ENCODE assay signal across 9 mouse cellular contexts in the genomic region with DNA sequence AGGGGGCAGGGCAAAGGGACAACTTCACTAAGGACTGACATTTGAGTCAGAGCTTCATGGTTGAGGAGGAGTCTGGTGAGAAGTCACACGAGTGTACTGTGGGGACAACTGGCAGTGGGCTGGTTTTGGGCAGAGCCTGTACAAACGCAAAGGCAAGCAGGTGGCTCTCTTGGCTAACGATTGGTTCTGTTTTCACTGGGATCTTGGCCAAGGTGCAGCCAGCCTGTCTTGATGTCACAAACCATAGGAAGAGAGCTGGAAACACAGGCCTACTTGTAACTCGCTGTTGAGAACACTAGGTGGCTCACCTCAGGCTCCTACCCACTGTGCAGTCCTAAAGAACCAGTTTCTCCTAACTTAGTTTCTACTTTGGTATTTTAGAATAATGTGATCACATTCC. TPM values are rescaled to one million over a fixed set of nuclear protein-coding genes. Genes with fewer than 3 reads are reported as not detected.
DNase-seq lines count a peak whose midpoint lies in the region; ATAC-seq and TF ChIP-seq lines count a peak whose summit lies in the region.
"Had no signal": no experiment of that assay in that cellular context is flagged by ENCODE, and none has a peak within 500 bp of the region (broad histone marks: within the 10 kb centered on the region; RNA-seq: fewer than 3 reads in every experiment).

No protein-coding gene starts in this region.

- H3K4me1 ChIP-seq in embryonic facial prominence, embryonic 11.5 days (ENCODE audit: control insufficient read depth, insufficient read depth, low read length), result no peaks in the 10 kb centered on the region
- no peaks in the 10 kb centered on the region for H3K4me1 ChIP-seq in embryonic facial prominence, embryonic 10.5 days
- no peaks in the 10 kb centered on the region for H3K4me1 ChIP-seq in midbrain, postnatal 0 days (ENCODE audit: insufficient read depth, low read length)
- H3K4me1 ChIP-seq in midbrain, embryonic 13.5 days (replicated peaks), result 0 out of 2 replicates have a peak, but pooled peaks cover 4% of the 10 kb centered on the region
- H3K4me1 ChIP-seq in neural tube, embryonic 15.5 days, result no peaks in the 10 kb centered on the region

- no peaks in the 10 kb centered on the region for H3K27me3 ChIP-seq in embryonic facial prominence, embryonic 11.5 days (ENCODE audit: control insufficient read depth, insufficient read depth, low read length)
- H3K27me3 ChIP-seq in embryonic facial prominence, embryonic 10.5 days (replicated peaks; ENCODE audit: low read depth, poor library complexity, severe bottlenecking), result no peaks in the 10 kb centered on the region
- H3K27me3 ChIP-seq in midbrain, postnatal 0 days (ENCODE audit: insufficient read depth, low read length), result no peaks in the 10 kb centered on the region
- no peaks in the 10 kb centered on the region for H3K27me3 ChIP-seq in midbrain, embryonic 13.5 days
- no peaks in the 10 kb centered on the region for H3K27me3 ChIP-seq in neural tube, embryonic 15.5 days (replicated peaks)

- no peak for ATAC-seq in embryonic facial prominence, embryonic 11.5 days (replicated peaks; ENCODE audit: insufficient number of reproducible peaks, low FRiP score, low TSS enrichment, low read depth)
- no peak for ATAC-seq in midbrain, postnatal 0 days (ENCODE audit: low FRiP score)
- no peak for ATAC-seq in midbrain, embryonic 13.5 days
- ATAC-seq in neural tube, embryonic 15.5 days (ENCODE audit: low FRiP score), result no peak

- DNase-seq in embryonic facial prominence, embryonic 11.5 days (ENCODE audit: low spot score), result peak; percentile 54
- no peak for DNase-seq in embryonic facial prominence, embryonic 10.5 days (ENCODE audit: low spot score)
- peak; percentile 64 for DNase-seq in midbrain, postnatal 0 days (ENCODE audit: low spot score)
- DNase-seq in cerebellum, postnatal 25 days, result peak; percentile 54 to 68
- DNase-seq in layer of hippocampus, adult 2 months (ENCODE audit: low spot score in 2 of 2), result peak; percentile 63 to 70
- peak; percentile 71 for DNase-seq in naive thymus-derived CD4-positive, alpha-beta T cell, adult 2 months (ENCODE audit: low read depth)

- H3K4me2 ChIP-seq in embryonic facial prominence, embryonic 11.5 days (ENCODE audit: low read depth, low read length), result no peak overlapping the region
- no peak overlapping the region for H3K4me2 ChIP-seq in midbrain, postnatal 0 days (ENCODE audit: low read depth, low read length, poor library complexity, severe bottlenecking)
- no peak overlapping the region for H3K4me2 ChIP-seq in midbrain, embryonic 13.5 days (replicated peaks)
- H3K4me2 ChIP-seq in neural tube, embryonic 15.5 days, result no peak overlapping the region

- H3K9ac ChIP-seq in embryonic facial prominence, embryonic 11.5 days (replicated peaks; ENCODE audit: low read length), result no peak overlapping the region
- H3K9ac ChIP-seq in midbrain, postnatal 0 days (replicated peaks; ENCODE audit: low read length, poor library complexity, severe bottlenecking), result no peak overlapping the region
- H3K9ac ChIP-seq in midbrain, embryonic 13.5 days (replicated peaks), result no peak overlapping the region
- H3K9ac ChIP-seq in neural tube, embryonic 15.5 days (replicated peaks), result no peak overlapping the region

- WGBS in embryonic facial prominence, embryonic 11.5 days, result 24% methylated on average over 4 of the region's 4 CpGs
- 24% methylated on average over 4 of the region's 4 CpGs for WGBS in embryonic facial prominence, embryonic 10.5 days
- WGBS in midbrain, postnatal 0 days, result 13% methylated on average over 4 of the region's 4 CpGs
- 16% methylated on average over 4 of the region's 4 CpGs for WGBS in midbrain, embryonic 13.5 days
- 17% methylated on average over 4 of the region's 4 CpGs for WGBS in neural tube, embryonic 15.5 days

- H3K36me3 ChIP-seq in embryonic facial prominence, embryonic 11.5 days (replicated peaks; ENCODE audit: control insufficient read depth, insufficient read depth, low read depth, low read length), result no peaks in the 10 kb centered on the region
- no peaks in the 10 kb centered on the region for H3K36me3 ChIP-seq in embryonic facial prominence, embryonic 10.5 days (replicated peaks)
- no peaks in the 10 kb centered on the region for H3K36me3 ChIP-seq in midbrain, postnatal 0 days (ENCODE audit: insufficient read depth, low read length)
- H3K36me3 ChIP-seq in midbrain, embryonic 13.5 days, result no peaks in the 10 kb centered on the region
- no peaks in the 10 kb centered on the region for H3K36me3 ChIP-seq in neural tube, embryonic 15.5 days

- no peaks in the 10 kb centered on the region for H3K9me3 ChIP-seq in embryonic facial prominence, embryonic 11.5 days (replicated peaks; ENCODE audit: control insufficient read depth, low read length)
- peaks cover 1% of the 10 kb centered on the region; the same call in 1 of the 2 replicates for H3K9me3 ChIP-seq in embryonic facial prominence, embryonic 10.5 days
- no peaks in the 10 kb centered on the region for H3K9me3 ChIP-seq in midbrain, postnatal 0 days (ENCODE audit: low read length)
- 0 out of 2 replicates have a peak, but pooled peaks cover 1% of the 10 kb centered on the region for H3K9me3 ChIP-seq in midbrain, embryonic 13.5 days
- H3K9me3 ChIP-seq in neural tube, embryonic 15.5 days (replicated peaks), result no peaks in the 10 kb centered on the region

- no peak overlapping the region for H3K4me3 ChIP-seq in embryonic facial prominence, embryonic 11.5 days (ENCODE audit: low read depth, low read length)
- H3K4me3 ChIP-seq in embryonic facial prominence, embryonic 10.5 days, result no peak overlapping the region
- H3K4me3 ChIP-seq in midbrain, postnatal 0 days (ENCODE audit: low read depth, low read length), result no peak overlapping the region
- H3K4me3 ChIP-seq in midbrain, embryonic 13.5 days (replicated peaks), result no peak overlapping the region
- no peak overlapping the region for H3K4me3 ChIP-seq in layer of hippocampus, adult 2 months
- no peak overlapping the region for H3K4me3 ChIP-seq in neural tube, embryonic 15.5 days (replicated peaks)

- no peak overlapping the region for H3K27ac ChIP-seq in embryonic facial prominence, embryonic 11.5 days (replicated peaks; ENCODE audit: low read depth, low read length)
- H3K27ac ChIP-seq in embryonic facial prominence, embryonic 10.5 days (replicated peaks), result no peak overlapping the region
- no peak overlapping the region for H3K27ac ChIP-seq in midbrain, postnatal 0 days (ENCODE audit: low read depth, low read length)
- no peak overlapping the region for H3K27ac ChIP-seq in midbrain, embryonic 13.5 days
- peak overlapping the region; percentile 61 for H3K27ac ChIP-seq in layer of hippocampus, adult 2 months
- no peak overlapping the region for H3K27ac ChIP-seq in neural tube, embryonic 15.5 days (replicated peaks)

- peak; percentile 68 for TF ChIP-seq CTCF in midbrain, postnatal 0 days (IDR thresholded peaks at IDR 0.05)
- TF ChIP-seq CTCF in layer of hippocampus, adult 2 months (conservative IDR thresholded peaks at IDR 0.05), result peak; percentile 84

RNA-seq across cellular contexts. Expression of gene Qprt, which starts 7.6 kb away (rescaled TPM):
- 2.5 and 3.0 TPM in 2 replicates for polyA plus RNA-seq in embryonic facial prominence, embryonic 11.5 days (2014; fragmentation: Nextera tagmentation; extraction: Ambion mirVana)
- polyA plus RNA-seq in embryonic facial prominence, embryonic 10.5 days (2016; fragmentation: Nextera tagmentation; extraction: Ambion mirVana), result 3.7 and 4.1 TPM in 2 replicates
- 1.9 TPM in 2 replicates for total RNA-seq in midbrain, postnatal 0 days (2014; rRNA removed)
- 1.7 and 1.8 TPM in 2 replicates for polyA plus RNA-seq in midbrain, postnatal 0 days (2015; fragmentation: Nextera tagmentation; extraction: Ambion mirVana)
- polyA plus RNA-seq in midbrain, embryonic 13.5 days (2015; fragmentation: Nextera tagmentation; extraction: Ambion mirVana), result 0.79 and 0.98 TPM in 2 replicates
- total RNA-seq in layer of hippocampus, adult 2 months (2021), result not detected
- polyA plus RNA-seq in neural tube, embryonic 15.5 days (2015; fragmentation: Nextera tagmentation; extraction: Ambion mirVana), result 0.75 and 1.1 TPM in 2 replicates

RNA-seq across cellular contexts. Expression of gene Spn, which starts 8.0 kb away (rescaled TPM):
- not detected in 2 replicates for polyA plus RNA-seq in embryonic facial prominence, embryonic 11.5 days (2014; fragmentation: Nextera tagmentation; extraction: Ambion mirVana)
- polyA plus RNA-seq in embryonic facial prominence, embryonic 10.5 days (2016; fragmentation: Nextera tagmentation; extraction: Ambion mirVana), result 0.04 and 0.09 TPM in 2 replicates
- 0.16 TPM in 1 of 2 replicates, not detected in the other for total RNA-seq in midbrain, postnatal 0 days (2014; rRNA removed)
- polyA plus RNA-seq in midbrain, postnatal 0 days (2015; fragmentation: Nextera tagmentation; extraction: Ambion mirVana), result not detected in 2 replicates
- 0.06 and 0.09 TPM in 2 replicates for polyA plus RNA-seq in midbrain, embryonic 13.5 days (2015; fragmentation: Nextera tagmentation; extraction: Ambion mirVana)
- under 1 TPM; 0.64 to 0.72 TPM for total RNA-seq in layer of hippocampus, adult 2 months (2021)
- 0.08 and 2.8 TPM in 2 replicates for polyA plus RNA-seq in neural tube, embryonic 15.5 days (2015; fragmentation: Nextera tagmentation; extraction: Ambion mirVana)

RNA-seq across cellular contexts. Expression of gene AI467606, which starts 38.5 kb away (rescaled TPM):
- polyA plus RNA-seq in embryonic facial prominence, embryonic 11.5 days (2014; fragmentation: Nextera tagmentation; extraction: Ambion mirVana), result 1.0 and 1.1 TPM in 2 replicates
- 0.54 and 1.4 TPM in 2 replicates for polyA plus RNA-seq in embryonic facial prominence, embryonic 10.5 days (2016; fragmentation: Nextera tagmentation; extraction: Ambion mirVana)
- total RNA-seq in midbrain, postnatal 0 days (2014; rRNA removed), result 2.3 and 5.9 TPM in 2 replicates
- 1.4 and 1.9 TPM in 2 replicates for polyA plus RNA-seq in midbrain, postnatal 0 days (2015; fragmentation: Nextera tagmentation; extraction: Ambion mirVana)
- 0.90 and 1.5 TPM in 2 replicates for polyA plus RNA-seq in midbrain, embryonic 13.5 days (2015; fragmentation: Nextera tagmentation; extraction: Ambion mirVana)
- 1 to 10 TPM; 1.0 to 2.0 TPM for total RNA-seq in layer of hippocampus, adult 2 months (2021)
- 2.4 and 8.6 TPM in 2 replicates for polyA plus RNA-seq in neural tube, embryonic 15.5 days (2015; fragmentation: Nextera tagmentation; extraction: Ambion mirVana)

RNA-seq across cellular contexts. Expression of gene Zg16, which starts 42.5 kb away (rescaled TPM):
- polyA plus RNA-seq in embryonic facial prominence, embryonic 11.5 days (2014; fragmentation: Nextera tagmentation; extraction: Ambion mirVana), result not detected in 2 replicates
- not detected in 2 replicates for polyA plus RNA-seq in embryonic facial prominence, embryonic 10.5 days (2016; fragmentation: Nextera tagmentation; extraction: Ambion mirVana)
- total RNA-seq in midbrain, postnatal 0 days (2014; rRNA removed), result 0.49 TPM in 1 of 2 replicates, not detected in the other
- polyA plus RNA-seq in midbrain, postnatal 0 days (2015; fragmentation: Nextera tagmentation; extraction: Ambion mirVana), result not detected in 2 replicates
- not detected in 2 replicates for polyA plus RNA-seq in midbrain, embryonic 13.5 days (2015; fragmentation: Nextera tagmentation; extraction: Ambion mirVana)
- not detected for total RNA-seq in layer of hippocampus, adult 2 months (2021)
- polyA plus RNA-seq in neural tube, embryonic 15.5 days (2015; fragmentation: Nextera tagmentation; extraction: Ambion mirVana), result not detected in 2 replicates
- polyA plus RNA-seq: limb, embryonic 11.5 days had no signal
